ENCODE assay signal across 8 mouse cellular contexts in genomic region chr10:61145766-61146118, GRCm38 (mm10). TPM values are rescaled to one million over a fixed set of nuclear protein-coding genes. Genes with fewer than 3 reads are reported as not detected.
DNase-seq lines count a peak whose midpoint lies in the region; ATAC-seq lines count a peak whose summit lies in the region.

No protein-coding gene starts in this region.

- H3K27me3 ChIP-seq in heart, embryonic 16.5 days (ENCODE audit: control insufficient read depth, insufficient read depth, low read length): no peaks in the 10 kb centered on the region
- no peaks in the 10 kb centered on the region for H3K27me3 ChIP-seq in hindbrain, embryonic 11.5 days (ENCODE audit: control insufficient read depth, insufficient read depth, low read length)
- no peaks in the 10 kb centered on the region for H3K27me3 ChIP-seq in midbrain, embryonic 12.5 days

- peak overlapping the region; percentile 100 for H3K4me2 ChIP-seq in heart, embryonic 16.5 days (ENCODE audit: low read depth, low read length)
- peak overlapping the region; percentile 87 for H3K4me2 ChIP-seq in hindbrain, embryonic 11.5 days (replicated peaks; ENCODE audit: low read depth, low read length)
- H3K4me2 ChIP-seq in midbrain, embryonic 12.5 days (replicated peaks): peak overlapping the region; percentile 96

- peak overlapping the region; percentile 93 for H3K9ac ChIP-seq in heart, embryonic 16.5 days (ENCODE audit: low read length)
- peak overlapping the region; percentile 88 for H3K9ac ChIP-seq in hindbrain, embryonic 11.5 days (ENCODE audit: low read depth, low read length)
- peak overlapping the region; percentile 91 for H3K9ac ChIP-seq in midbrain, embryonic 12.5 days (replicated peaks)

- no peak for DNase-seq in heart, adult 9 months (ENCODE audit: low spot score in 2 of 2)
- DNase-seq in R1 (ENCODE audit: low read depth, low spot score): peak; percentile 86
- DNase-seq in hindbrain, embryonic 11.5 days (ENCODE audit: low spot score): no peak
- DNase-seq in layer of hippocampus, postnatal 14 days (ENCODE audit: low spot score in 2 of 2): no peak
- no peak for DNase-seq in cerebellum, adult 8-10 months
- DNase-seq in urinary bladder, postnatal 14 days (ENCODE audit: low spot score): no peak

- no peaks in the 10 kb centered on the region for H3K36me3 ChIP-seq in heart, embryonic 16.5 days (ENCODE audit: control insufficient read depth, insufficient read depth)
- no peaks in the 10 kb centered on the region for H3K36me3 ChIP-seq in hindbrain, embryonic 11.5 days (ENCODE audit: control insufficient read depth, insufficient read depth, low read length)
- H3K36me3 ChIP-seq in midbrain, embryonic 12.5 days: no peaks in the 10 kb centered on the region

- peak overlapping the region; percentile 90 for H3K4me3 ChIP-seq in heart, embryonic 16.5 days (ENCODE audit: low read length)
- peak overlapping the region; percentile 86 for H3K4me3 ChIP-seq in hindbrain, embryonic 11.5 days (ENCODE audit: low read depth, low read length)
- H3K4me3 ChIP-seq in midbrain, embryonic 12.5 days: peak overlapping the region; percentile 73

- WGBS in heart, embryonic 16.5 days: 2% methylated on average over 3 of the region's 3 CpGs
- WGBS in hindbrain, embryonic 11.5 days: 0% methylated on average over 3 of the region's 3 CpGs
- 0% methylated on average over 3 of the region's 3 CpGs for WGBS in midbrain, embryonic 12.5 days

- peaks cover 8% of the 10 kb centered on the region for H3K4me1 ChIP-seq in heart, embryonic 16.5 days (ENCODE audit: control insufficient read depth, insufficient read depth, low read length)
- H3K4me1 ChIP-seq in hindbrain, embryonic 11.5 days (replicated peaks; ENCODE audit: control insufficient read depth, insufficient read depth, low read length): no peaks in the 10 kb centered on the region
- peaks cover 5% of the 10 kb centered on the region; the same call in 1 of the 2 replicates for H3K4me1 ChIP-seq in midbrain, embryonic 12.5 days

- no peaks in the 10 kb centered on the region for H3K9me3 ChIP-seq in heart, embryonic 16.5 days (replicated peaks; ENCODE audit: control insufficient read depth, low read length)
- H3K9me3 ChIP-seq in hindbrain, embryonic 11.5 days (ENCODE audit: control insufficient read depth, low read length): no peaks in the 10 kb centered on the region
- H3K9me3 ChIP-seq in midbrain, embryonic 12.5 days: no peaks in the 10 kb centered on the region

- no peak for ATAC-seq in heart, embryonic 16.5 days (replicated peaks; ENCODE audit: extremely low read depth, insufficient read depth, low FRiP score)
- ATAC-seq in hindbrain, embryonic 11.5 days (ENCODE audit: low FRiP score): no peak
- no peak for ATAC-seq in midbrain, embryonic 12.5 days (ENCODE audit: low FRiP score, low read depth)

- H3K27ac ChIP-seq in heart, embryonic 16.5 days (ENCODE audit: low read length): peak overlapping the region; percentile 93
- H3K27ac ChIP-seq in hindbrain, embryonic 11.5 days (ENCODE audit: low read depth, low read length): peak overlapping the region; percentile 92
- H3K27ac ChIP-seq in midbrain, embryonic 12.5 days (replicated peaks): peak overlapping the region; percentile 96

RNA-seq across cellular contexts. Expression of gene Sgpl1, which starts 1.8 kb away (rescaled TPM):
- polyA plus RNA-seq in heart, embryonic 16.5 days (2015; fragmentation: Nextera tagmentation; extraction: Ambion mirVana): 35.5 and 41.1 TPM in 2 replicates
- polyA plus RNA-seq in hindbrain, embryonic 11.5 days (2014; fragmentation: Nextera tagmentation; extraction: Ambion mirVana): 79.3 and 92.3 TPM in 2 replicates
- polyA plus RNA-seq in midbrain, embryonic 12.5 days (2016; fragmentation: Nextera tagmentation; extraction: Ambion mirVana): 78.1 and 81.6 TPM in 2 replicates
- total RNA-seq in layer of hippocampus, postnatal 14 days (2021): 10 to 100 TPM; 26.4 to 26.7 TPM

RNA-seq across cellular contexts. Expression of gene Tbata, which starts 26.0 kb away (rescaled TPM):
- 34.0 and 89.2 TPM in 2 replicates for polyA plus RNA-seq in heart, embryonic 16.5 days (2015; fragmentation: Nextera tagmentation; extraction: Ambion mirVana)
- 0.17 TPM in 1 of 2 replicates, not detected in the other for polyA plus RNA-seq in hindbrain, embryonic 11.5 days (2014; fragmentation: Nextera tagmentation; extraction: Ambion mirVana)
- polyA plus RNA-seq in midbrain, embryonic 12.5 days (2016; fragmentation: Nextera tagmentation; extraction: Ambion mirVana): not detected in 2 replicates
- total RNA-seq in layer of hippocampus, postnatal 14 days (2021): 10 to 100 TPM; 10.8 TPM

RNA-seq across cellular contexts. Expression of gene Pcbd1, which starts 56.6 kb away (rescaled TPM):
- polyA plus RNA-seq in heart, embryonic 16.5 days (2015; fragmentation: Nextera tagmentation; extraction: Ambion mirVana): 53.5 and 60.1 TPM in 2 replicates
- 20.3 and 23.8 TPM in 2 replicates for polyA plus RNA-seq in hindbrain, embryonic 11.5 days (2014; fragmentation: Nextera tagmentation; extraction: Ambion mirVana)
- polyA plus RNA-seq in midbrain, embryonic 12.5 days (2016; fragmentation: Nextera tagmentation; extraction: Ambion mirVana): 27.3 and 28.4 TPM in 2 replicates
- 10 to 100 TPM; 13.7 to 15.9 TPM for total RNA-seq in layer of hippocampus, postnatal 14 days (2021)

Comparison
In these comparisons a context has a peak if more than half of its experiments do, and no peak if none do; other contexts are left out.
1. RNA of gene Tbata, which starts 26.0 kb away (polyA plus RNA-seq): 34.0 to 89.2 TPM in heart, embryonic 16.5 days; 0.17 TPM in hindbrain, embryonic 11.5 days and not detected in midbrain, embryonic 12.5 days; every median in the first group is over 10 times any median in the second.
2. Peak in every context shown above with its lines, with median percentiles within 50 percentile points of each other: H3K27ac ChIP-seq, H3K4me2 ChIP-seq, H3K4me3 ChIP-seq and H3K9ac ChIP-seq.